Mouse (Mus musculus) gastrocnemius, adult 18-20 months (tissue): ENCODE results near the gene Nkain1. TPM values are rescaled to one million over a fixed set of nuclear protein-coding genes. Genes with fewer than 3 reads are reported as not detected.

ENCODE experiments used
- DNase-seq: peaks from one replicate; pipeline ENCODE4 v3.0.0; 2021; ENCODE audit warnings: low spot score
- long read RNA-seq, 2 experiments: library from polyadenylated mRNA; stranded (forward); transcript quantifications; one replicate each; pipeline ENCODE4 v2.0.0; 2021
- total RNA-seq, 2 experiments: library from RNA; stranded (reverse); gene quantifications; 2 replicates each; pipeline ENCODE4 v1.2.3; 2021

Gene Nkain1
- total RNA-seq: 10 to 100 TPM; 21.0 to 29.5 TPM
- long read RNA-seq, experiment 1, partial matches to known transcripts: 1 of 16 reads
- long read RNA-seq, experiment 1, other reads (novel, unspliced or antisense): 10 of 16 reads
- long read RNA-seq, experiment 2, partial matches to known transcripts: 0 of 3 reads
- long read RNA-seq, experiment 2, other reads (novel, unspliced or antisense): 0 of 3 reads

DNA sequence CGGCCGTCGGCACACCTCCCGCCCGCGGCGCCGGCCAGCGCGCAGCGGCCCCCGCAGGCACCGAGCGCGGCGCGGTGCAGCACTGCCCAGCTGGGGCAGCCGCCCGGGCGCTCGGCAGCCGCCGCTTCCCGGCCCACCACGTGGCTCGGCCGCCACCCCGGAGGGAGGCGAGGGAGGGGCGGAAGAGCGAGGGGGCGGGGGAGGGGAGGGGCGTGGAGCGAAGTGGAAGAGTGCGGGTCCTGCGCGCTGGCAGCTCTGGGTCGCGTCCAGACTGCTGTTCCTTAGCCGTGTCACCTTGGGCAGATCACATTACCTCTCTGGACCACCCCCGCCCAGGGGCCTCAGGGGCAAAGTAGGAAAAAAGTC, at the start of gene Nkain1:
Nkain1 (minus strand) TSS at position 126 of the 366 bp plus-strand sequence.
- no peak for DNase-seq

DNA sequence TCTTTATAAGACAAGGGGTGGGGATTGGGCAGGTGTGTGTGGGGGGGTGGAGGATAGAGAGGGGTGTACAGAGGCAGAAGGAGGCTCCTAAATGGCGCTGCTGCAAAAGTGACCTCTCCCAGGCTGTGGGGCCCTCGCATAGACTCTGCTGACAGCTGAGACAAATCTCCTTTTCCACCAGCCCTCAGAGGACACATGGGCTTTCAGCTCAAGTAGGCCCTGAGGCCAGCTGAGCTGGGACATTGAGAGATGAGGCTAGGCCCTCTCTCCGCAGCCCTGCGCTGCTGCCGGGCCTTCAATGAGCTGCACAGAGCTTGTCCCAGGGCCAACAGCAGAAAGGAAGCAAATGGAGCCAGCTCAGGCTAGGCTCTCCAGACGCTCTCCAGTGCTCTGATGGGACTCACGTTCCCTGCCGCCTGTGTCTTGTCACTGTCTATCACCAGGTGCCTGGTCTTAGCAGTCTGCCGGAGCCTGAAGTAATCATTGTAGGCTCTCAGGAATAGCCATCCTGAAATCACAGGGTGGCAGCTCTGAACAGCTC, 4.8 kb upstream of the Nkain1 start:
- DNase-seq: no peak

- no peak for DNase-seq
Observed at GRCm38 (mm10) chr4:130577081-130577480, 3.1 kb upstream of the Nkain1 start.

- DNase-seq: no peak
Observed at GRCm38 (mm10) chr4:130576247-130576931, 2.4 kb upstream of the Nkain1 start.

- DNase-seq: no peak
Observed at GRCm38 (mm10) chr4:130575533-130575932, 1.6 kb upstream of the Nkain1 start.

- DNase-seq: no peak
Observed at GRCm38 (mm10) chr4:130574861-130575460, 988 bp upstream of the Nkain1 start.

GRCm38 (mm10) chr4:130573351-130574047, 474 bp downstream of the Nkain1 start:
- DNase-seq: no peak

DNA sequence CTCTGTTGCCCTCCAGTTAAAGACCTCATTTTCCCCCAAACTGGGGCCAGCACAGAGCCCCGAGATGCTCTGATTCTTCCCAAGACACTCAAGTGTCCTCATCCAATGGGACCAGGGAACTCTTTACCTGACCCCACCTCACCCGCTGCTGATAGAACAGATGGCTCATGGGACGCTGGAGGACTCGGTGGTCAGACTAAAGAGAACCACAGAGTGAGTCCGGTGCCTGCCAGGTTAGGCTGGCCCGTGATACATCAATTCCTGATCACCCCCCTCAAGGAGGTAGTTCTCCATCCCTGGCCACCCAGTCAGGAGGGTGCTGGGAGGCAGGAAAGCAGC, 992 bp downstream of the Nkain1 start:
- no peak for DNase-seq

DNA sequence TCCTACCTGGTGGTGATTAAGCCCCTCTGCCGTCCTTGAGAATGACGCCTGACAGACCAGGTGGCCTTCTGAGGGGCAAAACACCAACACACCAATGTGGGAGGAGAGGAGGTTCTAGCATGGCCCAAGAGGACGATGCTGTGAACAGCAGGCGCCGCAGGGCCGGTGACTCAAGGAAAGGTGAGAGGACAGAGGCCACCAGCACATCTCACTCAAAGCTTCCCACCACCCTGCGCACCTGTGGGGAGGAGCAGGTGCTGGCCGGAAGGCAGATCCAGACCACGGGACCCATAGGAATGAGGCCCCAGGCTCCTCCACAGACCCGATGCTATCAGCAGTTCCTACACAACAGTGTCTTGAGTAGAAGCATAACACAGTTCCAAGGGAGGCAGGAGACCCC, 1.4 kb downstream of the Nkain1 start:
- no peak for DNase-seq

DNA sequence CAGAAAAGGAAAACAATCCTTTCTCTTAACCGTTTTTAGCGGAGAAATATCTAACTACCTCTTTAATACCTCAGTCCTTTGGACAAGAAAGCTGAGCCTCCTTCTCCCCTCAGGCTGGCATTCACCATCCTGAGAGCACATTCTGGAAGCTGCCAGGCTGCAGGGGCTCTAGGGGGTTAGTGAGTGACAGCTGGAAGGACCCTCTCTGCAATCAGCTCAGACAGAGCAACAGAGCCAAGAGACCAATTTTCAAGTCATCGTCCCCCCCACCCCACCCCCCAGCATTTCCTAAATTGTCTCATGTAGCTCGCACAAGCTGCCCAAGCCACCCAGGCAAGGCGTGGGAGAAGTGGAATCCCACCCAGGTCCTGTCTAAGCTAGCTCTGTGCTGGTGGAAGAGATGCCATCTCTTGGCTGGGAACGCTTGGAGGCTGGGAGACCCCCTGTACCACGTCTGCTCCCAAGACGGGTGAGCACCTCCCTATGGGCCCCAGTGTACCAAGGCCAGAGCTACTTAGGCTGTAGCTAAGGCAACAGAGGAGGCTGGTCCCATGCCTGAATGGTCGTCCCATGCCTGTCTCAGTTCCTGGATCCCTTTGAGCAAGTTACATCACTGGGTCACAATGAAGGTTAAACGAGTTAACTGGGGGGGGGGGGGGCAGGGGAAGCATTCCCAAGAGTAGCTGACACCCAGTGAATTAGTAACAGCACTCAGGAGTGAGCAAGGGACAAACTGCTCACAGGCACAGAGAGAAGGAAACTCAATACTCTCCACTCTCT, 2.8 kb downstream of the Nkain1 start:
- DNase-seq: no peak

DNA sequence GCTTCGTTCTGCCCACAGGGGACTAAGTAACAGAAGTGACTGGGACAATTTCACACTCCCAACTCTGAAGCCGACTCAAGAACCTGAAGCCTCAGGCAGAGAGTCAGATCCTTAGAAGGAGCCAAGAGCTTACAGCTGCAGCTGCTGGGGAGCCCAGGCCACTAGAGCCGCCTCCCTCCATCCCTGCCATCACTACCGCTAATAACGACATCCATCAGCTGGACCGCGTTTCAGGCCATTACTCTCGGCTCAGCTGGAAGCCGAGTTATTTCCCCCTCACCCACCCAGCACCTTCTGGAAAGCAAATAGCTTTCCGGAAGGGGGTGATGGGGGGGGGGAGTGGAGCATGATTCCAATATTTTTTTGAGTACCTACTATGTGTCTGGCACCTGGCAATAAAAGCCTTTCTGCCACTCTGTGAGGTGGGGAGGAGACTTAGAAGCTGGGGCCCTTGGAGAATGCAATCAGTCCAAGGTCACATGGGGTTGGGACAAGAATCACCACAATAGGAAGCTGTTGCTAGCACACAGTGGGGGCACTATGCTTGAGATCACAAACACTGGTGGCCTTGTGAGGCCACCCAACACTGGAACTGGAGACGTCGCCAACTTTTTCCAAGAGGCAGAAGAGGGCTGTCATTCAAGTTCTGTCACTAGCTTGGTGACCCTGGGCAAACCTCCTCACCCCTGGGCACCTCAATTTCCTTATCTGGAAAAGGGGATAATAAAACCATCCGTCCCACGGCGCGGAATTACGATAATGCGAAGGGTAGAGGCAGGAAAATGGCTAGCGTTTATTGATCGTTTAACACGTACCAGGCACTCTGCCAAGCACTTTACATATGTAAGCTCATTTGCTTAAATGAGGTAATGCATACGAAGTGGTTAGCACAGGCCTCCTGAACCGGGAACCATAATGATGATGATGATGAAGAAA, 5.7 kb downstream of the Nkain1 start:
- DNase-seq: no peak

DNA sequence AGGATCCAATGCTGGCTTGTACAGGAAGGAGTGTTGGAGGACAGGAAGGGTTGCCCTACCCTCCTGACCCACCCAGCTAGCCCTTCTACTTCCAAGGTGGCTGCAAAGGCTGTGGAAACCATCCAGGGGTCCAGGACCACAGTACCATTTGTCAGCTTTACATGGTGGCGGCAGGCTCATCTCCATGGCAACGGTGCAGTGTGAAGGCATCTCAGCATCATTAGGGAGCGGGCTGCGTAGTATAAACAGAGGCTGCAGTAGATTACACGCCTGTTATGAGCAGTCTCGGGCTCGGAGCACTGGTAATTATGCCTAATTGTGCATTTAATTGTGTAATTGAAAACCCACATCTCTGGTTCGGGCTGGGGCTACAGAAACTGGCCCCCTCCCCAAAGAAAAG, 10.2 kb downstream of the Nkain1 start:
- DNase-seq: no peak

- no peak for DNase-seq
Observed at GRCm38 (mm10) chr4:130563260-130563756, 10.7 kb downstream of the Nkain1 start.

DNA sequence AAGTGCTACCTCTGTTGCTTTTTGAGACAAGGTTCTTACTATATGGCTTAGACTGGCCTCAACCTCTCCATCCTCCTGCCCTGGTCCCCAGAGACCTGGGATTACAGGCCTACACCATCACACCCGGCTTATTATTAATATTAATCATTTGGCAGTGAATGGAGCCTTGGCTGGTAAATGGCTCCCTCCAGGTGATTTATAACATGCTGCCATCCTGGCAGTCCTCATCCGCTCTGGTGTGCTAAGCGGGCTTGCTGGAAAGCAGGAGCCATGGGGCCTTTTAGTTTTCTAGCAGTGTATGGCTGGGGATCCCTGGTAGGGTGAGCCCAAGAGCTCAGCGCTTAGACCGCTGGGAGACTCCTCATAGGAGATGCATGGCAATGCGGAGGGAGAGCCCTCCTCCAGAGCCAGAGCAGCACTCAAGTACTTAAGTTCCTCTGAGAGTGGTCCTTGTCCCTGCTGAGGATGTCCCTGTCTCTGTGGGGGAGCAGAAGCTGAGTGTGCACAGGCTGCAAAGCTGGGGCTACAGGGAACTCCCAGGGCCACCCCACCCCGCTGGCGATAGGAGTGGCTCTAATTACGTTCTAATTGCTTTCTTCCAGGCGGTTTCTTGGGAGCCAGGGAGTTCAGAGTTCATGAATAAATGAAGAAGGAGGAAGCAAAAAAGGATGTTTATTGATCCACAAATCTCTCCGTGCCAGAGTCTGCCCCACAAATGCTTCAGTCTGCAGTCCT, 13.2 kb downstream of the Nkain1 start:
- DNase-seq: no peak

DNA sequence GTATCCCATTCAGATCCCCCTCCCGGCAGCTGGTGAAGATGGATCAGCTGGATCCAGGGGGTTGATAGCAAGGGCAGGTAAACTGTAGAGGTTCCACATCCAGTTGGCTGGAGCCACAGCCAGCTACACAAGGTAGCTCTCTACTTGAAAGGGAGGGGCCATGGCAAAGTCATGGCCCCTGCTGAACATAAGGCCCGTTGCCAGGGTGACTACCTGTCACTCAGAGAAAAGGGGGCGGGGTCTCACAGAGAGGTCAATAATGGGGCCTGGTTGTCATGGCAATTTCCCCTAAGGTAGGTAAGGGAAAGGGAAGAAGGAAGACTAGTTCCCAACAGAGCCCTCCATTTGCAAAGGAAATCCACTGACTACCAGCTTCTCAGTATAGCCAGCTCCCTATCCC, 14.8 kb downstream of the Nkain1 start:
- DNase-seq: no peak

- peak; percentile 51 for DNase-seq
Observed at GRCm38 (mm10) chr4:130557852-130558251, 16.1 kb downstream of the Nkain1 start.

DNA sequence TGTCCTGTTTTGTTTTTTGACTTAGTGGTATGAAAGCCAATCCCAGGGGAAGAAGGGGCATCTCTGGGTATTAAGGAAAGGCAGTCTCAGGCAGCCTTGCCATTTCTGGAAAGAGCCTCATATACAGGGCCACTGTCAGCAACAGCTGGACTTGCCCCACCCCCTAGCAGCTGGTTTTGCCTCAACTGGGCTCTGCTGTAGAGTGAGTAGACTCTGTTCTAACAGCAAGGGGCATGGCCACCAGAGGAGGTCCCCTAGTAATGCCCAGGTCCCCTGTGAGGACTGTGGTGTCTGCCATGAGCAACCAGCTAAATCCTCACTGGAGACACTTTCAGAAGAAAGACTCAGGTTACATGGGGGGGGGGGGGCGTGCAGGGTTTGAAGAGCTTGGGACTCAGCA, 17.0 kb downstream of the Nkain1 start:
- no peak for DNase-seq

DNA sequence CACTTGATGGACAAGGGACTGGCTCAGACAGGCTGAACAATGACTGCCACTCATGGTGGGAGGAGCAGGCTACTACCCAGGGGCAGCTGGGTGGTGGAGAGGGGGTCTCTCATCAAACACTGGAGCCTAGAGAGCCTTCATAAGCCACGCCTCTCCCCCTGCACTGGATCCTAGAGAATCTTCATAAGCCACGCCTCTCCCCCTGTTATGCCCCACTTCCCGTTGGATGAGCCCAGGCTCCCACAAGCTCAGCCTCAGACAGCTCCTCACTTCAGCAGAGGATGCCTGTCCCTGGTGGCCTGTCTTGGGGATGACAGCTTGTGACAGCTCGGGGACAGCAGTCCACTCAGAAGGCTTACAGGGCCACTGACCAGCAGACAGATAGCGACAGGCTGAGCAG, 17.7 kb downstream of the Nkain1 start:
- DNase-seq: no peak

GRCm38 (mm10) chr4:130553121-130553448, 20.9 kb downstream of the Nkain1 start:
- no peak for DNase-seq
